Mouse (Mus musculus): Measurements from ENCODE around the gene Abi3bp.

GRCm38 (mm10) chr16:56478575-56479191 lies 1.0 kb downstream of the Abi3bp start:
- TF ChIP-seq CTCF (IDR thresholded peaks at IDR 0.05; ENCODE audit: extremely low read depth, insufficient read depth, low read length) (no peak), POLR2A (IDR thresholded peaks at IDR 0.05; ENCODE audit: extremely low read depth, insufficient read depth, low read length) (no peak)
